Mouse (Mus musculus) brain, embryonic 18.5 days (tissue): ENCODE measurements around the gene Spsb4.
"Not testable (repeated sequence)": the region's sequence is repeated elsewhere in the genome, so short reads cannot be mapped to it uniquely, and the experiment has no call there.

Experiments used
- DNase-seq: peaks from one replicate; pipeline ENCODE4 v3.0.0-alpha.2; 2012; ENCODE audit warnings: low read depth, low spot score

Spsb4 gene

DNA sequence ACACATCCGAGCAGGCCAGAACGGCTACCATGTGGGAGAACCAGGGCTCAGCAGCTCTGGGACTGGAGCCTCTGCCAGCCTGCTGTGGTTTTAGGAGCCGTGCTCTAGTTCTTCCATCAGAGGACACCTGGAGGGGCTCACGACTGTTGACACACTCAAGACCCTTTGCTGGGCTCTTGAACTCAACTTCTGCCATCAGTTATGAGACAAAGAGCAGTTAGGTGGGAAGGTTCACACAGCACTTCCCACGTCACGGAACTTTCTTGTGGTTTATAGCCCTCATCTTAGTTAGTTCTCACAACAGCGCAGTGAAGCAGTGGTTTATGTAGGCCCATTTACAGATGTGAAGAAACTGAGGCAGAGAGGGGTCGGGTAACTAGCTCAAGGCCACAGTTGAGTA, 65.2 kb downstream of the Spsb4 start:
- DNase-seq: no peak

DNA sequence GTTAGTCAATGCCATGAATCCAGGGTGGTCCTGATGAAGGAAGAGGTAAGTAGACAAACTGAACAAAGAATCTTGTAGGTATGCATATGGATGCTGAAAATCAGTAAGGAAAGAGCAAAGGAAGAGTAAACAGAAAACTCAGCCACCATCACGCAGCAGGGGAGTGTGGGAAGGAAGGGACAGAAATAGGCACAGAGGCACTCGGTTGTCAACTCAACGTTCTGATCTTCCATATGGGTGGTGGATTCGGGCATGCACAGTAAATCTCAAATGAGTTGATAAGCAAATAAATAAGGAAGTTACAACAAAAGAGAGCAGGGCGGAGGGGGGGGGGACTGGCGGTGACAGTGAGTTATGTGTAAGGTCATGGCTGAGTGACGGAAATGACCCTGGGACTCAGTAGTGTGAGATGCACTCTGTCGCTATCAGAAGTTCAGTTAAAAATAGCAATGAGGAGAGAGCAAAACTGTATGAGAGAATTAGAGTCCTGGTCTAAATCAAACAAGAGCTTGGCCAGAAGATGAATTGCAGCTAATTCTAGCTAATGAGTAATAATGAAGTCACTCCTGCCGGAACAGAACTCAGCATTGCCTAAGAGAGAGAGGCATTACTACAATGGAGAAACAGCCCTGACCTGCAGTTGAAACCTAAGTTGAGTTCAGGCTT, 66.2 kb downstream of the Spsb4 start:
- no peak for DNase-seq

DNA sequence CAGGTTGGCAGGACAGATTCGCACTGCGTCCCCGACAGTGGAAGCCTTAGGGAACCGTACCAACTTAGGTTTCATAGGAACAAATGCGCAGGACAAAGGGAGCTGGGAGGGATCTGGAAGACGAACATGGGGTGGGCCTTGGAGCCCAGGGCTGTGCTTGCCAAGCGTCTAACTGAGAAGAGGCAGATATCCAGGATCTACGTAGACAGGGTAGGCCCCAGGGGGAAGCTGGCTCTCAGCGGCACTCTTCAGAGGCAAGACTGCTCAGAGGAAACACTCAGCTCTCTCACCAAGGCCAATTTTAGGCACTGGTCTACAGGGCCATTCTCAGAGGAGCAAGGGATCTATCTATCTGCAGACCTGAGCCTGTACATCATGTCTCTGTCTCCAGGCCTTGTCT, 69.1 kb downstream of the Spsb4 start:
- no peak for DNase-seq

DNA sequence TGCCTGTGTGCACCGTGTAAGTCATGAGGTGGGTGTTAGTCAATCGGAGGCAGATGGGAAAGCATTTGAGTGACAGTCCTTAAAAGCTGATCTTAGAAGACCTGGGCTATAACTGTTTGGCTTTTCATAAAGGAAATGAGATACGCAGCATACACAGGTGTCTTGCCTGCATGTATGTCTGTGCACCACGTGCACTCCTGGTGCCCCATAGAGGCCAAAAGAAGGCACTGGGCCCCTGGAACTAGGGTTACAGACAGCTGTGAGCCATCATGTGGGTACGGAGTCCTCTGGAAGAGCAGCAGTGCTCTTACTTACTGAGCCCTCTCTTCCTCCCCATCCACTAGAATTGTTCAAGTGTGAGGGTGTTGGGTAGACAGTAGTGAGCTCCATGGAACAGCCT, 70.1 kb downstream of the Spsb4 start:
- DNase-seq: no peak

DNA sequence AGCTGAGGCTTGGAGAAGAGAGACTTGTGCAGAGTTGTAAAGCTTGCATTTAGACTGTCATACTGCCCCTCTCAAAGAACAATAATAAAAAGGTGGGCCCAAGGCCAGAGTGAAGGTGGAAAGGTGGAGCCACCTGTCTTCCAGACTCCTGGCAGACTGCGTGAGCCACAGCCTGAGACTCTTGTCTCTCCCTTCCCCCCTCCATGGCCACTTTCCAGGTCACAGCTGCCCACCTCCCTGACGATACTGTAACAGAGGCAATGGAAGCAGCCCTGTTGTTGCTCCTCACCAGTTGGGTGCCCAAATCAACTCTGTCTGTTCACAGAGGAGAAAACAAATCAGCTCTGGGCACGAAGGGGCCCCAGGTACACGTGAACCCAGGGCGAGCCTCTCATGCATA, 71.5 kb downstream of the Spsb4 start:
- no peak for DNase-seq

DNA sequence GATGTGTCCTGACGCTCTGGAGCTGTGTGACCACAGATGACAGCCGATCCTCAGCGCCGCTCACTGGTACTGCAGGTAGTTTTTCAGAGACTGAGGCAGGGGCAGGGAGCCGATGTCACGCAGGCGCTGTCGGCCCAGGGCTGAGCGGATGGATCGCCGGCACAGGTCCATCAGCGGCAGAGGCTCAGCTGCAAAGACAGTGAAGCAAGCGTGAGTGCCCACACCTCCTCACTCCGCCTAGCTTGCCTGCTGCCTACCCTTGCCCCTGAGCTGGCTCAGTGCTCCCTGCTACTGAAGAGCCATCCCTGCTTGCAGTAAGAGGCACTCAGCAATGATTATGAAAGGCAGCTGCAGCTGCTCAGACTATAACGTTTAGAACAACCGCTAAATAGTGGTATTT, 74.1 kb downstream of the Spsb4 start:
- DNase-seq: no peak

DNA sequence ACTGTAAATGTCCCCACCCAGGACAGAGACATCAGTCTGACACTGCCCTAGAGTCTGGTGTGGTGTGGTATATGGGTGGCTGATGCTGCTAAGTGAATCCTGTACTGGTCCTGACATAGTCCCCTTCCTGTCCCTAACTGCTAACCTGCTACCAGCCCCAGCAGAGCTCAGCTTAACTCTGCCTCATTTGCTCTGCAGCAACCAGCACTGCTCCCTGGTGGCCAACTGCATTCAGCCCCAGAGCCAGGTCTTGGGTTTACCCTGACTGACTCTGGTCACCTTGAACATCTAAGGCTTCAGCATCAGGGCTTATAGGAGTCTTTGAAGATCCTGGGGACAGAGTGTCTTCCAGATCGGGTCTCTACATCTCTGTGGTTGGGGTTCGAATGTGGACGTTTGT, 75.7 kb downstream of the Spsb4 start:
- DNase-seq: no peak

DNA sequence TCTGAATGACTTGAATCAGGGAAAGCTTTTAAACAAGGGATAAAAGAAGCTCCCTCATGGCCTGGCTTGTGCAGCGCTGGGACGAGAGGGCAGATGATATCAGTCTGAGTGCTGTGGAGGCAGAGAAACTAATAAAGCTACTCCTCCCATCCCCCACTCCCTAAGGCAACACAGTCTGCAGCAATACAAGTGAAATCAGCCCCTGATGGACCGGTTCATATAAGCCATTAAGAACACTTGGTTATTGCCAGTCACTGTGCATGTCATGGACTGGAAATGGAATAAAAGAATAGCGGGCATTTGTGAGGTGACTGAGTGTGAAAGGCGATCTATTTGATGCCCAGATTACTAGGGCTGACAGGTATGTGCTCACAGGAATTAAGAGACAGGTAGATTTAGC, 79.8 kb downstream of the Spsb4 start:
- DNase-seq: no peak

DNA sequence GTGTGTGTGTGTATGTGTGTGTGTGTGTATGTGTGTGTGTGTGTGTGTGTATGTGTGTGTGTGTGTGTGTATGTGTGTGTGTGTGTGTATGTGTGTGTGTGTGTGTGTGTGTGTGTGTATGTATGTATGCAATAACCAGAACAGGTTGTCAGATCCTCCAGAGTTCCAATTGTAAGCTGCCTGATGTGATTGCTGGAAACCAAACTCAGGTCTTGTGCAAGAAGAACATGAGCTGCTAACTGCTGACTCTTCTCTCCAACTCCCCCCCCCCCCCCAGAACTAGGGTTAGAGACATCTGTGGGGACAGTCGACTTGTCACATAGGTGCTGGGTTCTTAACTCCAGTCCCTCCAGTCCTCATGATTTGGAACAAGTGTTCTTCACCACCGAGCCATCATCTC, 82.2 kb downstream of the Spsb4 start:
- DNase-seq: not testable (repeated sequence)

DNA sequence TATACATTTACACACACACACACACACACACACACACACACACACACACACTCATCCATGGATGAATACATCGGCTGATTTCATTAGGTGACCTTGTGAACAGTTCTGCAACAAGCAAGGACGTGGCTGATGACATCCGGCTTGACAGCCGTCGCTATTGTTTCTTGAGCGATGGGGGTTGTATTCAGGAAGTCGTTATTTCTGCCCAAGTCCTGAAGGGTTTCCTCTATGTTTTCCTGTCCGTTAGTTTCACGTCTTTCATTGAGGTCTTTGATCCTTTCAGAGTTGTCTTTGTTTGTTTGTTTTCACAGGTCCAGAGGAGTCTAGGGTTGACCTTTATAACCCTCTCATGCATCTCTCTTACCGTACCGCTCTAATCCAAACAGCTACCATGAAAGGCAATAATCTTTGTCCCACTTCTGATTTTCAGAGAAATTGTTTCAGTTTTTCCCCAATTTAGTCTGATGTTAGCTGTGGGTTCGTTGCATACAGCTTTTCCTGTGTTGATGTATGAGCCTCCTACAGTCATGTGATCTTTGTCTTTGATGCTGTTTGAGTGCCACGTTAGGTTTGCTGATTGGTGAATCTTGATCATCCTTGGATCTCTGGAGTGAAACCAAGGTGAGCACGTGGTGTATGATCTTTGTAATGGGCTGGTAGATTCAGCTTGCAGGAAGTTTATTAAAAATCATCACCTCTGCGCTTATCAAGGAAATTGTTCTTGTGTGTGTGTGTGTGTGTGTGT, 82.9 kb downstream of the Spsb4 start:
- no peak for DNase-seq

DNA sequence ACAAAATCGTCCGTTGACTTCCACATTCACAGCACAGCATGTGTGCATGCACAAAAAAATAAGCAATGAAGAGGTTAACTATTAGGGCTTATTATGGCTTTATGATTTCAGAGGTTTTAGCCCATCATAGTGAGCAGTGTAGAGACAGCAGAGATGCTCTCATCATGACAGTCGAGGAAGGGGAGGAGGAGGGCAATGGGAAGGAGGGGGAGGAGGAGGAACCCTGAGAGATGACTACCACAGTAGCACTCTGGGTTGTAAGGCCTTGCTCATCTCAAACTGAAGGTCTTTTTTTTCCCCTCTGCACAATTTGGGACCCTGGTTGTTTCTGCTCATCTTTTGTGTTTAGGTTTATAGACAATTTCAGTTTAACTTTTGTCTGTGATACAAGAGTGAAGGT, 83.8 kb downstream of the Spsb4 start:
- no peak for DNase-seq

DNA sequence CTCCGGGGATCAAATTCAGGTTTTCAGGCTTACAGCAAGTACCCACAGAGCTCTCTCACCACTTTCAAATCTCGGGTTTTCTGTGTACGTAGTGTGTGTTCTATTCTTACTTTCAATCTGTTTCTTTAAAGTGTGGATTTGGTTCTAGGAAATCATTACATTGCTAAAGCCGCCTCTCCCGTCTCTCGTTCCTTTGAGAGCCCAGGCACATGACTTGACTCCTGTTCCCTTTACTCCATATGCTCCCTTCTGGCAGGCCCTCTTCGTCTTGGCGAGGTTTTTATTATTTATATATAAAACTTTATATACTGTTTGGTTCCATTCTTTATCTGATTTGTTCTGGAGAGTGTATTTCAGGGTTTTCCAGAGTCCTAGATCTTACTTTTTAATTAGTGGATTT, 85.9 kb downstream of the Spsb4 start:
- DNase-seq: no peak

DNA sequence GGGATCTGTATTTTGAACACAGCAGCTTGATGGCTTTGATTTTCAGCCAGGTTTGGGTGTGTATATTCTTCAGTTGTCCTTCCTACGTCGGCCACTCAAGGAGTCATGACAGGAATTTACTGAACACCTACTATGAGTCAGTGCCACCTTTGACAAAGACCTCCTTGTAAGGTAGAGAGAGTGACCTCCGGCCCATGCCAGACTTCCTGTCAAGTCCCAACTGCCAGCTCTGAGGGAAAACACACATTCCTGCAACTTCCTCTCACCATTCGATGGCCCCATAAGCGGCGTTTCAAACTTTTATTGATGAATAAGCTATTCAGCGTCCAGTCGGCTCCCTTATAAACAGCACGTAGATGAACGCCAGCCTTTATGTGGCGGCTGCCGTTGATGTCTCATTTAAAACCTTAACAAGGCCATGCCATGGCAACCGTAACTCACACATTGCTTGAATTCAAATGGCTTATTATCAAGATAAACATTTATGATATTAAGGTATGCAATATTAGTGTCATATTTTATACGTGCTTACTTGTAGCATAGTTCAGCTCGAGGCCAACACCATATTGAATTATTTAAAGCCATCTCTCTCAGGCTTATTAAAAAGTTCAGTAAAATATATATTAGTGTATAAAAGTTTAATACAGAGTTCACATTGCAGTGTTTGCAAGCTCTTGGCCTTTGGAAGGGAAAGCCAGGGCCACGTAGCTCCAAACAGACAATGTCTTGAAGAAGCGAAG, 94.9 kb downstream of the Spsb4 start:
- DNase-seq: no peak

DNA sequence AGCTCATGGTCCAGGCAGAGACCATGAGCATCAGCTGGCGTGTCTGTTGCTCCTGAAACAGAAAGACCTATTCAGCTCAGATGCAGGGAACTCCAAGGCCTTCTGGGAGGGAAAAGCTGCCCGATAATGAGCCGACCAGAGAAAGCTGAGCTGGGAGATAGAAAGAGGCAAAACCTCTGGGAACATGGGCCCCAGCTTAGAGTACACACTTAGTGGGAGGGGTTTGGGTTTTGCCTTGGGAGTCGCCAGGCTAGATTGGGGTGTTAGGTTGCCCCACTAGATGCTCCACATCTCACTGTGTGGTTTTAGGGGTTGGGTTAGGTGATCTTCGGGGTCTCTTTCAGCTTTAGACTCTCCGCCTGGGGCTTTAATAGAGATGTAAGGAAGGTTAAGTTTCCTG, 95.5 kb downstream of the Spsb4 start:
- no peak for DNase-seq

DNA sequence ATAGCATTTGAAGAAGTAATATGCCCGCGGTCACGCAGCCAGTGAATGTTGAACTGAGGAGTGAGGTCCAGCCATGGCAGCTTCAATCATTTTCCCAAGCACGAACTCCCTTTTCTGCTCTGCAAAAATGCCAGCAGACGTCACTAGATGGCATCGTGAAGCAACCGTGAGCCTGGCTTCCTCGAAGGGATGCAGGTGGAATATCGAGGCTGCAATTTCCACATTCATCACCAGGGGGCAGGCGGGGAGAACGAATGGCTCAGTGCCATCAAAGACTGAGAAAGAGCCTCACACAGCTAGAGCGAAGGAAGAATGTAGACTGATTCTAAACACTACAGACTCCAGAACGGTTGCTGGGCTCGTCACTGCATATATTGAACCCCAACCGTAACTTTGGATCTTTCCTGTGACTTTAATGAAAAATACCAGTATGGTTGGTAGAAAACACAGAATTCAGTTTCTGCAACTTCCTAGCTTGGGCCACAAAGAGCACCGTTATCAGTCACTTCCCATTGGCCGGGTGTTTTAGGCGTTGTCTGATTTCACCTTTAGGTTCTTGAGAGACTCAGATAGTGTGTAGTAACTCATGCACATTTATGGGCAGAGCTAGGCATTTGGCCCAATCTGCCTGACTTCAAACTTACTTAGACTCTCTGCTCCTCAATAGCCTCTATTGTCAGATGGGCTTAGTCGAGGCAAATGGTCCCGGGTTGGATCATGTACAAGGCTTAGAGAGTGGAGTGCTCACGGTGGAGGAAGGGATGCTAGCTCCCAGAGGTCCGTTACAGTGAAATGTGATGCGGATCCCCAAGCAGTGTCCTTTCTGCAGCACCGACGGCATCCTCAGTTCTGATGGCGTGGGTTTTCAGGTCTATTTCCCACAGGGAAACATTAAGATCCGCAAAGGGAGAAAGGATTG, 101.8 kb downstream of the Spsb4 start:
- peak; percentile 84 for DNase-seq

DNA sequence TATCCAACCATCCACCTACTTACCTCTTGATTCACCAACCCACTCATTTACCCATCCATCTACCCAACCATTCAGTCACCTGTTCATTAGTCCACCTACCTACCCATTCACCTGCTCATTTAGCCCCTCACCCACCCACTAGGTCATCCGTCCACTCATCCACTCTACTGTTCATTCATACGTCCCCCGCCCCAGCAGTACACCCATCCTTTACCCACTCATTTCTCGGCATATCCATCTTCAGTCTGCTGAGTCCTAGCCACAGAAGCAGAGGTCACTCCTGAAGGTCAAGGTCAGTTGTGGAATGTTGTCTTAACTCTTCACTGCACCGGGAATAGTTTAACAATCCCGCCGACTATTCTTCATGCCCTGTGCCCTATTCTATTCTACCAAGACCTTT, 102.6 kb downstream of the Spsb4 start:
- no peak for DNase-seq

DNA sequence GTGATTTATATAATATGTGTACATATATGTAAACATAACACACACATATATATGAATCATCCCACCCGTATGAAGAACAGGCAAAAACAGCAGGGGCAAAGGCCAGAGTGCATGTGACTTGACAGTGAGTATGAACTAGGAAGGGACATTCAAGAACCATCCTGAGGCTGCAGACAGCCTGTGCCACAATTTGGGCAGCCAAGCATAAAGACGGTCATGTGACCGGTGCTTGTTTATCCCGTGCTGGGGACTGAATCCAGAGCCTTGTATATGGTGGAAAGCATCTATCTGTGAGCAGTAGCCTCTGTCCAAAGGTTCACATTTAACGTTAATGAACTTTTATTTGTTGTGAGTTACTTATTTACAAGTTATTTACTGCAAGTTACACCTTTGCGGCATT, 103.8 kb downstream of the Spsb4 start:
- no peak for DNase-seq

DNA sequence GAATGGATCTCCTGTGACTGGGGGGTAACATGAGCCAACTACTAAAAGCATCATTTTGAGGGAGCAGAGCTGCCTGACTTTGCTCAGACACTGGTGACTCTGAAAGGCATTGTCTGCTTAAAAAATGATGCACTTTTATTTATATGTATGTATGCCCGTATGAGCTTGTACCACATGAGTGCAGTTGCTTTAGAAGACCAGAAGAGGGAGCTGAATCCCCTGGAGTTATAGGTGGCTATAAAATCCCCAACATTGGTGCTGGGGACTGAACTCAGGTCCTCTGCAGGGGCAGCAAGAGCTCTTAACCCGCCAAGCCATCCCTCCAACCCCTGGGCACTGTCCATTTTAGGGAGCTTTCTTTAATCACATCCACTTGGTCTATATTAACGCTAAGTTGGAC, 104.6 kb downstream of the Spsb4 start:
- DNase-seq: no peak

DNA sequence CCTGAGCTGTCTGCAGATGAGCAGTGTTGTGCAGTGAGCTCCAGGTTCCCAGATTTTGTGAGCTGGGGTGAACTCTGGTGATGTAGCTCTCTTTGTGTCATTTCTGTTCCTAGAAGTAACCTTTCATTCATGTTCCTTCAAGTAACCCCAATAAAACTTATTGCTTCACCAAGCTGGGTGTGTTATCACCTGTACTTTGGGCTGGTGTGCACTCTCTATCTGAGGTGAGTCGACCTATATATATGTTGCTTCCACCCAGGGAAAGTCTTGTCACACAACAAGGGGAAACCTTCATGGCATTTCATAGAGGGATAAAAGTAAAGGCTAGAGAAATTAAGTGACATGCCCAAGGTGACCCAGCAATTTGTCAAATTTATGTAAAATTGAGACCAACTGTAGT, 109.1 kb downstream of the Spsb4 start:
- no peak for DNase-seq

DNA sequence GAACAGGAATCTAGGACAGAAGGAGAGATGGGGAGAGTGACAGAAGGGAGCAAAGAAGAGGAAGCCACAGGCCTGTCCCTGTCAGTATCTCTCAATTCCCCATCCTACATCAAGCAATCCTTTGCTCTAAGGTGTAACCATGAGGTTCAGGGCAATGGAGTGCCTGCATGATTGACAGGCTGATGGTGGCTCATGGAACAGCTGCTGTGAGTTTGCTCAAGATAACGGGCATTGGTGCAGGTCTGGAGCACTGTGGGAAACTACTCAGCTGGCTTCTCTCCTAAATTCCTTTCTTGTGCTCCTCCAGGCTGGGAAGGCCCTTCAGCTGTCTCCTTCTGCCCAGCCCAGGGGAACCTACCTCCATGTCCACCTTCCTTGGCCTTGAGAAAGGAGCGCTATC, 109.9 kb downstream of the Spsb4 start:
- no peak for DNase-seq

DNA sequence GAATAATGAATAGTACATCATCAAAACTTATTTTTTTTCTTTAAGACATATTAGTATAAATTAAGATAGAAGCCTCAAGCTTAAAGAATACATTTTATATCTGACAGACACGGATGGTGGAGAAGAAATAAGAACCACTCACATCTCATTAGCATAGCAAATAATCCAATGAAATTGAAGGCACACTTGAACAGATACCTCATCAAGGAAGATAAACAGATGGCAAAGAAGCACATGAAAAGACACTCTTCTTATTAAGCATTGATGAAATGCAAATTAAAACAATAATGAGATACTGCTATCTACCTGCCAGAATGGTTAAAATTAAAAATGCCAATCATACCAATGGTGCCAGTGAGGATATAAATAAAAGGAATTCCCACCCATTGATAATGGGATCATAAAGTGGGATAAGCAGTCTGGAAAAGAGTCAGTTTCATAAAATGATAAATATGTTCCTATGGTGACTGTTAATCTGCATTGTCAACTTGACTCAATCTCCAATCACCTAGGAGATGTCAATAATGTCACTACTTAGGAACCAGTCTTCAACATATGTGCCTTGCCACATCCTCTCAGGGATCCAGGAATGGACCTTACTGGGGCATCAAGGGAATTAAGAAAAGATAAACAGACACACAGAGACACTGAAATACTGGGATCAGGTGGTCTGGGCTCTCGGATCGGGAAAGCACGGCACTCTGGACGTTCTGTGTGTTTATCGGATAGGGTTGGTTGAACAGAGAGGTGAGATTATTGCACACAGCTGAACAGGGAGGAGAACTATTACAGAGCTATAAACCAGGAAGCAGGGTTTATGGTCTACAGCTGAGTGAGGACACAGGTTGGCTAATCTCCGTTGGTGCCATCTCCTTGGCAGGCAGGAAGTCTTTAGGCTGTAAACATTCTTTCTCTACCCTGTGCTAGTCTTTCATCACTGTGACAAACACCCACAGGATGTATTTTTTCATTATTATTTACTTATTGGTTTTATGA, 114.0 kb downstream of the Spsb4 start:
- DNase-seq: no peak
